Mouse (Mus musculus) erythroblast, adult 5-6 weeks (primary cell): ENCODE results near the gene Nrsn2. TPM values are rescaled to one million over a fixed set of nuclear protein-coding genes. Genes with fewer than 3 reads are reported as not detected.

Experiments used
- ATAC-seq: replicated peaks from 2 replicates; pipeline ENCODE4 v1.8.0; 2016; ENCODE audit warnings: moderate number of reproducible peaks, mild to moderate bottlenecking, moderate TSS enrichment, inconsistent platforms; ENCODE audit not compliant: poor library complexity, low FRiP score, severe bottlenecking
- total RNA-seq, 2 experiments: library from RNA; stranded (forward) in 1 of 2; stranded (reverse) in 1 of 2; fragments of 150-400 nt in 1 of 2; fragments of 200-764, 138-1000 nt in 1 of 2; gene quantifications; 2 replicates each; pipeline versions ENCODE4 v1.2.3 to v1.2.4; 2015 to 2017; ENCODE audit warnings: low replicate concordance in 2 of 2

Gene Nrsn2
- total RNA-seq (2015; ENCODE audit: low replicate concordance) (not detected in 2 replicates), total RNA-seq (2017; ENCODE audit: low replicate concordance) (not detected in 2 replicates)

- no peak for ATAC-seq
Measured at GRCm38 (mm10) chr2:152376345-152376741, at the start of gene Nrsn2. TSS of gene Nrsn2 (minus strand) at chr2:152376638.

- ATAC-seq: no peak
Measured at GRCm38 (mm10) chr2:152415786-152416185, 39.3 kb upstream of the Nrsn2 start.

- ATAC-seq: no peak
Measured at GRCm38 (mm10) chr2:152415287-152415686, 38.8 kb upstream of the Nrsn2 start, which contains the start of gene 6820408C15Rik. TSS of gene 6820408C15Rik (plus strand) at chr2:152415587.

GRCm38 (mm10) chr2:152414591-152415165 lies 38.2 kb upstream of the Nrsn2 start, which contains the start of gene Zcchc3:
TSS of gene Zcchc3 (minus strand) at chr2:152415027.
- ATAC-seq: peak; percentile 90

GRCm38 (mm10) chr2:152413765-152414584 lies 37.5 kb upstream of the Nrsn2 start:
- ATAC-seq: peak; percentile 51; the same call in 1 of the 2 replicates

- peak; percentile 17; the same call in 1 of the 2 replicates for ATAC-seq
Measured at GRCm38 (mm10) chr2:152413158-152413764, 36.8 kb upstream of the Nrsn2 start.

GRCm38 (mm10) chr2:152412526-152413157 lies 36.2 kb upstream of the Nrsn2 start:
- no peak for ATAC-seq

- no peak for ATAC-seq
Measured at GRCm38 (mm10) chr2:152411471-152411870, 35.0 kb upstream of the Nrsn2 start.

GRCm38 (mm10) chr2:152410971-152411371 lies 34.5 kb upstream of the Nrsn2 start:
- no peak for ATAC-seq

GRCm38 (mm10) chr2:152409781-152410180 lies 33.3 kb upstream of the Nrsn2 start:
- ATAC-seq: no peak

GRCm38 (mm10) chr2:152406126-152406525 lies 29.7 kb upstream of the Nrsn2 start:
- ATAC-seq: peak; percentile 99

GRCm38 (mm10) chr2:152399122-152399542 lies 22.7 kb upstream of the Nrsn2 start:
- peak; percentile 34; the same call in 1 of the 2 replicates for ATAC-seq

- ATAC-seq: peak; percentile 86
Measured at GRCm38 (mm10) chr2:152398691-152399090, 22.3 kb upstream of the Nrsn2 start.

- ATAC-seq: peak; percentile 67
Measured at GRCm38 (mm10) chr2:152397680-152398435, 21.4 kb upstream of the Nrsn2 start, which contains the start of gene Sox12. TSS of gene Sox12 (minus strand) at chr2:152398063.

GRCm38 (mm10) chr2:152397004-152397589 lies 20.7 kb upstream of the Nrsn2 start:
- ATAC-seq: no peak

- peak; percentile 41 for ATAC-seq
Measured at GRCm38 (mm10) chr2:152396110-152397003, 19.9 kb upstream of the Nrsn2 start.

- ATAC-seq: no peak
Measured at GRCm38 (mm10) chr2:152395271-152395920, 19.0 kb upstream of the Nrsn2 start.
